Mouse (Mus musculus) liver, embryonic 12.5 days (tissue): ENCODE data around the gene Fkbp5. TPM values are rescaled to one million over a fixed set of nuclear protein-coding genes. Genes with fewer than 3 reads are reported as not detected.

Experiments
- ATAC-seq: fragments of 200-750 bp; cut with Nextera tagmentation; 2 replicates; pipeline ENCODE4 v1.8.0; 2017; ENCODE audit warnings: moderate number of reproducible peaks, mild to moderate bottlenecking, moderate library complexity
- H3K27ac ChIP-seq: fragments of 300-500 bp; sonication (generic); 2 replicates; pipeline ENCODE4 v1.5.1; 2016; ENCODE audit warnings: mild to moderate bottlenecking
- H3K27me3 ChIP-seq: fragments of 300-500 bp; sonication (generic); replicated peaks from 2 replicates; pipeline ENCODE4 v1.6.1; 2016; ENCODE audit warnings: mild to moderate bottlenecking, moderate library complexity
- H3K36me3 ChIP-seq: fragments of 300-500 bp; sonication (generic); 2 replicates; pipeline ENCODE4 v1.6.1; 2016; ENCODE audit warnings: mild to moderate bottlenecking, moderate library complexity
- H3K4me1 ChIP-seq: fragments of 300-500 bp; sonication (generic); 2 replicates; pipeline ENCODE4 v1.6.1; 2016
- H3K4me2 ChIP-seq: fragments of 300-500 bp; sonication (generic); 2 replicates; pipeline ENCODE4 v1.6.1; 2016; ENCODE audit warnings: mild to moderate bottlenecking, moderate library complexity
- H3K4me3 ChIP-seq: fragments of 300-500 bp; sonication (generic); 2 replicates; pipeline ENCODE4 v1.5.1; 2016; ENCODE audit warnings: mild to moderate bottlenecking, moderate library complexity
- H3K9ac ChIP-seq: fragments of 300-500 bp; sonication (generic); 2 replicates; pipeline ENCODE4 v1.6.1; 2016; ENCODE audit warnings: mild to moderate bottlenecking, moderate library complexity
- H3K9me3 ChIP-seq: fragments of 300-500 bp; sonication (generic); replicated peaks from 2 replicates; pipeline ENCODE4 v1.6.1; 2016; ENCODE audit warnings: mild to moderate bottlenecking, moderate library complexity
- WGBS: fragments of 180-500 bp; shearing (Covaris S2); methylation state at CpG from one replicate; pipeline ENCODE4 v1.1.7; 2016; ENCODE audit not compliant: insufficient replicate concordance; 5-methylcytosine and 5-hydroxymethylcytosine counted together
- polyA plus RNA-seq: library from polyadenylated mRNA; unstranded; fragments of >200 nt; fragmentation: Nextera tagmentation; extraction: Ambion mirVana; gene quantifications from 2 replicates; pipeline ENCODE4 v1.2.1, GENCODE M21; 2016

Gene Fkbp5
- polyA plus RNA-seq, 1 experiment from 2014 or later: 17.0 TPM

DNA sequence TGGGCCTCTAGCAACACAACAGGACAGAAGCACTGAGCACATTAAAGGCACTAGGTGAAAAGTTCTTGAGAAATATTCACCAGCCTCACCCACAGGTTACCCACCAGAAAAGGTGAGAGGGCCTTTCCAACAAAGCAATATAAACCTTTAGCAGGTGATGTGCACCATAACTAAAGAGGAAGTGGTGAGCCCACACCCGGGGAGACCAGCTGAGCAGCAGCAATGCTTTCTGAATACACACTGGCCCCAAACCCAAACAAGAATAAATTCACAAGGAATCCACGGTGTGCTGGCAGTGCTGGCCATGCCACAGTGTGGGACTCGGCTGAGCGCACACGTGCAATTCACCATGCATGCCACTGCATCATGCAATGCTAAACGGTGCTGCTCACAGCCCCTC is 74.7 kb downstream of the Fkbp5 start:
- Histone ChIP-seq H3K9ac (no peak overlapping the region), H3K27me3 (no peaks in the 10 kb centered on the region)

DNA sequence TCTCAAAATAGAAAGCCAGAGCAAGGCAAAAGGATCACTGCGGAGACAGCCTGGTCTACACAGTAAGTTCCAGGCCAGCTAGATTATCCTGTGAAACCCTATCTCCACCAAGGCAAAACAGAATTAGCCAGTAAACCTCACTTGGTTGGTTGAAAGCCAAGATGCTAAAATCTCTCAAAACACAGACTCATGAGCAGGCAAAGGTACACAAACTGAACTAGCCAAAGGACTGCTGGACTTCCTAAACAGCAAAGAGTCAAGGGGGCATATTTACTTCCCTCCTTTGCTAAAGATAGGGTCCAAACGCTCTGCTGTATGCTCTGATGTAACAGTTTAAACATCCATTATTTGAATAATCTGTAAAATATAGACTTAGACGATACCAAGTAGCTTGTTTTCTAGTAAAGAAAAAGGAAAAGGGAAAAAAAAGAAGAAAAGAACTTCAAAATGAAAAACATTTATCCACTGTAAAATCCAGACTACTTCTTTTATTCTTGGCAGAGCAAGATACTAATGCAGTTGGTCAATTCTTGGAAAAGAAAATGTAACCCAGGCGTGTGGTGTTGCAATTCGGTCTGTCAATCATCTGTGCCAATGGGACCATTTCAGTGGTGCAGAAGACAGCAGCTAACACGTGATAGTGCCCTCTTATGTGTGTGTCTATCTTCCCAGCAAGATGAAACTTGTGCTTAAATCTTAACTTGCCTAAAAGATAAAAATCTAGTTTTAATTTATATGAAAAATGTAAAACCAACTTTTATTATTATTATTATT is 78.8 kb downstream of the Fkbp5 start:
- Histone ChIP-seq H3K4me2 (no peak overlapping the region), H3K36me3 (peaks cover 26% of the 10 kb centered on the region), H3K4me1 (peaks cover 15% of the 10 kb centered on the region), H3K4me3 (no peak overlapping the region), H3K9me3 (no peaks in the 10 kb centered on the region), H3K27me3 (no peaks in the 10 kb centered on the region), H3K27ac (peak overlapping the region; percentile 73), H3K9ac (no peak overlapping the region)
- WGBS: 64% methylated on average over 6 of the region's 6 CpGs
- ATAC-seq: 0 out of 2 replicates have a peak, but pooled peaks have one; percentile 55

More for the DNA sequence above, 74.7 kb downstream of the Fkbp5 start:
- H3K4me1 ChIP-seq: peaks cover 26% of the 10 kb centered on the region
- no peak overlapping the region for H3K4me3 ChIP-seq
- no peaks in the 10 kb centered on the region for H3K9me3 ChIP-seq
- no peak for ATAC-seq
- no peak overlapping the region for H3K4me2 ChIP-seq
- H3K27ac ChIP-seq: no peak overlapping the region
- 65% methylated on average over 6 of the region's 6 CpGs for WGBS
- peaks cover 15% of the 10 kb centered on the region for H3K36me3 ChIP-seq

DNA sequence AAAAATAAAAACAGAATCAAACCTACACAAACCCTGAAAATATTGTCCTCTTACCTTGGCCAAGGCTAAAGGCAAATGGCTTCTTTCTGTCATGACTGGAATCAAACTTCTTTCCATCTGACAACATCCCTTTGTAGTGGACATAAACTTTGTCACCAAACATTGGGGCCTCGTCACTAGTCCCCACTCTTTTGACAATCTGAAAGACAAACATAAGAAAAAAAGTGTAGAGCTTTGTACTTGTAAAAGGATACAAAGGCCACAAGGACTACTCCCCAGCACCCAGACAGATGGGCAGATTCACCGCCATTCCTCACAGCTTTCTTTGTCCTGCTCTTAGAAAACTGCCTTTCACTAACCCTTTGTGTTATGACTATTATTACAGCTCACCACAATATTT is 79.4 kb downstream of the Fkbp5 start:
- Histone ChIP-seq H3K4me2 (no peak overlapping the region), H3K4me3 (no peak overlapping the region), H3K27ac (peak overlapping the region; percentile 73), H3K36me3 (peaks cover 26% of the 10 kb centered on the region), H3K9ac (no peak overlapping the region), H3K27me3 (no peaks in the 10 kb centered on the region), H3K4me1 (peaks cover 14% of the 10 kb centered on the region), H3K9me3 (no peaks in the 10 kb centered on the region)
- ATAC-seq: peak; percentile 51; the same call in 1 of the 2 replicates
- WGBS: 69% methylated on average over 2 of the region's 2 CpGs

DNA sequence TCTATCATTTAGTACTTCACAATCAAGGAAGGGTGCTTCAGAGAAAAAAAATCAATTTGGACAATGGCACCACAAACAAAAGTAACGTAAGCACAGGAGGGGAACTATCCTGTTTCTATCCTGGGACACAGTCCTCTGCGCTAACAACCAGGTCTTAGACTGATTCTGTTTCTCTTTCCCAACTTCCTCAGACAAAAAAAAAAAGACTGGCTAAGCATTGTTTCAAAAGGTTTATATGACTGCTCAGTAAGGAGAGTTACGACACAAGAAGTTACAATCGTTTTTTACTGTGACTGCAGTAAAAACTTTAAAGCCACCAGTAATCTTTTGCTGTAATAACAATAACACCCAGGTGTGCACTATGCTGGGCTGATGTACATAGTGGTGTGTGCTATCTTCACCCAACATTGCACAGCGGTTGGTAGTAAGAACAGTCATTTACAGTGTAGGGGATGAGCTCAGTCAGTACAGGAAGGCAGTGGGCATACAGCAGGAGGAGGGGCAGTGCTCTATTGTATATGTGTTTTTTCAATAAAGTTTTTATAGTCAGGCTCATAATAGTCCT is 82.3 kb downstream of the Fkbp5 start:
- Histone ChIP-seq H3K4me1 (peaks cover 4% of the 10 kb centered on the region; the same call in 1 of the 2 replicates), H3K9ac (no peak overlapping the region), H3K27ac (no peak overlapping the region), H3K4me2 (no peak overlapping the region), H3K27me3 (no peaks in the 10 kb centered on the region), H3K36me3 (peaks cover 30% of the 10 kb centered on the region), H3K9me3 (no peaks in the 10 kb centered on the region), H3K4me3 (no peak overlapping the region)
- WGBS: 65% methylated on average over 5 of the region's 5 CpGs
- no peak for ATAC-seq

DNA sequence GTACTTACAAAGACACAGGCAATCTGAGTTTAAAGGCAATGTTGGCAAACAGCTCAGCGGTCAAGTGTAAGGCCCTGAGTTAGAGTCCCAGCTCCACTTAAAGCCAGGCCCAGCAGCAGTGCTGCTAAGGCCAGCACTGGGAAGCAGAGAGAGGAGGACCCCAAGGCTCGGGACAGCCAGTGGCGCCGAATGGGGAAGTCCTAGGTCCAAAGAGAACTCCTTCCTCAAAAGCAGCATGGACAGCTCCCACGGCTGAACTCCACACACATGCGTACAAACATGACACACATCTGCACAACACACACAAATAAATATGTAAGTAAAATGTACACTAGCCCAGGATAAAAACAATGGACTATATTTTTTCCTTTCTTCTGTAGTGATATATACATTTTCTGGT is 84.3 kb downstream of the Fkbp5 start:
- no peak for ATAC-seq
- H3K27ac ChIP-seq: no peak overlapping the region
- H3K9ac ChIP-seq: no peak overlapping the region
- no peak overlapping the region for H3K4me2 ChIP-seq
- H3K4me3 ChIP-seq: no peak overlapping the region
- H3K27me3 ChIP-seq: no peaks in the 10 kb centered on the region
- H3K4me1 ChIP-seq: peaks cover 6% of the 10 kb centered on the region; the same call in 1 of the 2 replicates
- WGBS: 57% methylated on average over 6 of the region's 6 CpGs
- no peaks in the 10 kb centered on the region for H3K9me3 ChIP-seq
- H3K36me3 ChIP-seq: peaks cover 21% of the 10 kb centered on the region

DNA sequence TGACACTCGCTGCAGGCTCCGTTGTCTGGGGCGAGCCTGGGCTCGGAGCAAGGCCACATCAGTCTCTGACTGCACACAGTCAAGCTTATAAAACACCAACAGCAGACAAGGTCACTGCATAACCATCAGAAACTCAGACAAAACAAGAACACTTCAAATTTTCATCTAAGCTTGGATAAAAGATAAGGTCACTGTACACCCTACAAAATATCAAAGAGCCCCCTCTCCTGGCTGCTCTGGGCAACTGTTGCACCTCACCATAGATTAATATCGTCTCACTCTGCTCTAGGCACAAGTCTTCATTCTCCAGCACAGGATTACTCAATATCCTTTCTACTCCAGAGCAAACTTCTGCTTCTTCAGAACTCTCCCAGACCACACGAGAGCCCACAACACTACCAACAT is 85.4 kb downstream of the Fkbp5 start:
- no peak overlapping the region for H3K4me3 ChIP-seq
- peaks cover 6% of the 10 kb centered on the region; the same call in 1 of the 2 replicates for H3K4me1 ChIP-seq
- H3K4me2 ChIP-seq: no peak overlapping the region
- H3K9ac ChIP-seq: no peak overlapping the region
- H3K27ac ChIP-seq: no peak overlapping the region
- WGBS: 69% methylated on average over 6 of the region's 6 CpGs
- H3K27me3 ChIP-seq: no peaks in the 10 kb centered on the region
- no peak for ATAC-seq
- no peaks in the 10 kb centered on the region for H3K9me3 ChIP-seq
- peaks cover 27% of the 10 kb centered on the region for H3K36me3 ChIP-seq

DNA sequence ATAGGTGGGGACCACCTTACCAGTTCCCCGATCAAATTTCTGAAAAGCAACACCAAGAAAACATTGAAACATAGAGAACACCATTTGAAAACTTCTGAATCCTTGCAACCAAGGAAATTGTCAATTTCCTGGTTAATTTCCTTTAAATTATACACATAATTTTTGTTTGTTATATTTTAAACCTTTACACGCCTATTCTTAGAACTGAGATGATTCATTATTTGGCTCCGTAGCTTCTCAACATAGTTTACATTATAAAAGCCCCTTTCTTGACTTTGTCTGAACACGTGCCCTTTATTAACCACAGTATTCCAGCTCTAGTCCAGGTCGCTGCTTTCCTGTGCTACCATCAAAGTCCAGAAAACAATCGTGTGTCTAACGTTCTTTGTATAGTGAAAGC is 86.3 kb downstream of the Fkbp5 start:
- no peaks in the 10 kb centered on the region for H3K27me3 ChIP-seq
- no peaks in the 10 kb centered on the region for H3K9me3 ChIP-seq
- H3K27ac ChIP-seq: no peak overlapping the region
- ATAC-seq: no peak
- 0 out of 2 replicates have a peak, but pooled peaks cover 6% of the 10 kb centered on the region for H3K4me1 ChIP-seq
- WGBS: 76% methylated on average over 7 of the region's 7 CpGs
- H3K36me3 ChIP-seq: peaks cover 27% of the 10 kb centered on the region
- H3K9ac ChIP-seq: no peak overlapping the region
- H3K4me2 ChIP-seq: no peak overlapping the region
- H3K4me3 ChIP-seq: no peak overlapping the region

DNA sequence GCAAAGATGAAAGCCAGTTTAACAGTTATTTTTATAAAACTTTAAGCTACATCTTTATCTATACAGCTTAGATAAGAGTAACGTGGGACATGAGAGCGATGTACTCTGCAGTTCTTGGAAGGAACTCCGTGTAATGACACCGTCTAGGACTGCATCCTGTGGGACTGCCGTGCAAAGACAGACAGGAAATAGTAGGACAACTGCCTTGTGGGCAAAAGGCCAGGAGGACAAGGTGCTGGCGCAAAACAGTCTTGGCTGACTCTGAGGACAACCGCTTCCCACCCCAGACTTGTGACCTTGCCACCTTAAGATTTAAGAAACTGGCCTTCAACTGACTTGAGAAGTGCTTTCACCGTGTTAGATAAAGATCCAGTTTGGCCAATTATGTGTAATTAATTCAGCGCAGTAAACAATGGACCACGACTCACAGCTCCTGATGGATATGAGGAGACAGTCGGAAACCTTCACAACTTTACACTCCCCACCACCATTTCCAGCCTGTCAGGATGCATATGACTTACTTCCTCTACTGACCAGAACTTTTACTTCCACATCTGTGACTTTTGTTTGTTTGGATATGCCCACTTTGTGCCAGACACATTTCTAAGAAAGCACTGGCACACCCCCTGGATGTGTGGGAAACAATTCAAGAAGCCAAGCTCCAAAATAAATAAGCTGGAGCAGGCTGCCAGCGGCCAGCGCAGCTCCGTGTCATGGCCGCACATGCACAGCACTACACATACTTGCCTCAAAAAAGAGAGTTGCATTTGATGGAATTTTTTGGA is 88.7 kb downstream of the Fkbp5 start:
- no peak overlapping the region for H3K4me3 ChIP-seq
- no peak for ATAC-seq
- H3K27ac ChIP-seq: no peak overlapping the region
- H3K36me3 ChIP-seq: peaks cover 42% of the 10 kb centered on the region
- WGBS: 66% methylated on average over 15 of the region's 15 CpGs
- H3K4me2 ChIP-seq: no peak overlapping the region
- no peak overlapping the region for H3K9ac ChIP-seq
- H3K4me1 ChIP-seq: 0 out of 2 replicates have a peak, but pooled peaks cover 6% of the 10 kb centered on the region
- H3K27me3 ChIP-seq: no peaks in the 10 kb centered on the region
- H3K9me3 ChIP-seq: no peaks in the 10 kb centered on the region

DNA sequence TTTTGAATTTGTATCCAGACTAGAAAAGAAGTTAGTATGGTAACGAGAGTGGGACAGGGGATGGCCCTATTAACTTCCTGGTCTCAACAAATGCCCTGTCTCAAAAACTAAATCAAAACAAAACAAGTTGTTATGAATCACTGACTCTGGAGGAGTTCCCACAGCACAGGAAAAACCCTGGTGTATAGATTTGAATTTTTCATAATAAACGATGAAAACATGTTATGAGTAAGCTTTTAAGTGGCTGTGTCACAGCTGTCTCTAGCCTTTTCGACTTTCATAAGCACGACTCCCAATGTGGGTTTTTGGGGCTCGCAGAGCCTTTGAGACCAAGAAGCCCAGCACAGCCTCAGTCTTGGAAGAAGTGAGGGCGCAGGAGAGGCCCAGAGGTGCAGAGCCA is 89.7 kb downstream of the Fkbp5 start:
- Histone ChIP-seq H3K4me1 (0 out of 2 replicates have a peak, but pooled peaks cover 6% of the 10 kb centered on the region), H3K9ac (no peak overlapping the region), H3K4me2 (no peak overlapping the region), H3K27ac (no peak overlapping the region), H3K27me3 (no peaks in the 10 kb centered on the region), H3K36me3 (peaks cover 42% of the 10 kb centered on the region), H3K9me3 (no peaks in the 10 kb centered on the region), H3K4me3 (no peak overlapping the region)
- WGBS: 80% methylated on average over 6 of the region's 6 CpGs
- ATAC-seq: no peak

DNA sequence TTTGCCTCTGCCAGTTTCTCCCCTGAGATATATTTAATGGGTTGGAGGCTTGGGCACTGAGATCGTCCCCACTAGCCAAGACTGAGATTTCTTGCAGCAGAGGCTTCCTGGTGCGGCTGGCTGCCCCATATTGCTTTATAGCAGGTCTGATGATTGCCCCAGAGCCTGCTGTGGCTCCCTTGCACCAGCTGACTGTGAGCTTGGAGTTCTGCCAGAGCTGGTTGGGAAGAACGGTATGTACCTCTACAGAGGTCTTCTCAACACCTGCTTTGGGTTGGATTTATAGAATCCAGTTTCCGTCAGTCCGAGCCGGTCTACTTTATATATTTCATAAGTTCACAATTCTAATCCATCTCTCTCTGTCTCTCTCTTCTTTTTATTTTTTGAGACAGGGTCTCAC is 93.0 kb downstream of the Fkbp5 start:
- WGBS: 80% methylated on average over 6 of the region's 6 CpGs
- H3K9me3 ChIP-seq: no peaks in the 10 kb centered on the region
- H3K4me3 ChIP-seq: no peak overlapping the region
- no peak overlapping the region for H3K9ac ChIP-seq
- no peak for ATAC-seq
- H3K4me2 ChIP-seq: no peak overlapping the region
- H3K36me3 ChIP-seq: peaks cover 36% of the 10 kb centered on the region
- H3K27me3 ChIP-seq: no peaks in the 10 kb centered on the region
- H3K27ac ChIP-seq: no peak overlapping the region
- H3K4me1 ChIP-seq: peaks cover 10% of the 10 kb centered on the region

DNA sequence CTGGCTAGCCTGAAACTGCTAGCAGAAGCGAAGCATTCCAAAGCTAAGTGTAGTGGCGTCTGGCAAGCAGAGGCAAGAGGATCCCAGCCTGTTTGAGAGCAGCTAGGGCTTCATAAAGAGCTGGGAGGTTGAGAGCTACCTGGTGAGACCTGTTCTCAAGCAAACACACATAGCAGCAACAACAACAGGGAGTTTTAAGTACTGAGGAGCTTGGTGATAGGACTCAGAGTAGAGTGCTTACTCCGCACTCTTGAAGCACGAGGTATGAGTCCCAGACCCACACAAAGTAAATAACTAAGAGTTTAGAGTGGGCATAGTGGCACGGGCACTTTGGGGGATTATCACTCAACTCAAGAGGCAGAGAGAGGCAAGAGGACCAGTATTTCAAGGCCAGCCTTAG is 96.3 kb downstream of the Fkbp5 start:
- peaks cover 8% of the 10 kb centered on the region for H3K4me1 ChIP-seq
- H3K4me2 ChIP-seq: no peak overlapping the region
- no peak overlapping the region for H3K27ac ChIP-seq
- 74% methylated on average over 5 of the region's 5 CpGs for WGBS
- H3K36me3 ChIP-seq: peaks cover 19% of the 10 kb centered on the region
- no peak overlapping the region for H3K4me3 ChIP-seq
- no peak for ATAC-seq
- no peak overlapping the region for H3K9ac ChIP-seq
- H3K9me3 ChIP-seq: no peaks in the 10 kb centered on the region
- no peaks in the 10 kb centered on the region for H3K27me3 ChIP-seq
